Mouse (Mus musculus): ENCODE measurements around the gene Gm37419.

Gene Gm37419

DNA sequence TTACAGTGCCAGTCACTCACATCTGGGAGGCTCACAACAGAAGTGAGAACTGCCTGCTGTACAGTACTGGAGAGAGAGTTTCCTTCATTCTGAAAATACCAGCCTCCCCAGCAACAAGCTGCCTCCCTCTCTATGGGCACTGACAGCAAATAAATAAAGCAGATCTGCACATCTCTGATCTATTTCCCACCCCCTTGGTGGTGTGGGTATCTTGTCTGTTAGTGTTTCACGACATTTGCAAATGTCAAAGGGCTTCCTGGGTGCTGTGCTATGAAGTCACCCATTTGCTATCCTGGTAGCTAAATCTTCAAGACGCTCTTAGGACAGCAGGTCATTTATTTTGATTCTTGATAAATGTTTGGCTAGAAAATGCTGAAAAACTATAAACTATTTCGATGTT, 8.9 kb downstream of the Gm37419 start:
- no peak for DNase-seq (ENCODE audit: low spot score)

DNA sequence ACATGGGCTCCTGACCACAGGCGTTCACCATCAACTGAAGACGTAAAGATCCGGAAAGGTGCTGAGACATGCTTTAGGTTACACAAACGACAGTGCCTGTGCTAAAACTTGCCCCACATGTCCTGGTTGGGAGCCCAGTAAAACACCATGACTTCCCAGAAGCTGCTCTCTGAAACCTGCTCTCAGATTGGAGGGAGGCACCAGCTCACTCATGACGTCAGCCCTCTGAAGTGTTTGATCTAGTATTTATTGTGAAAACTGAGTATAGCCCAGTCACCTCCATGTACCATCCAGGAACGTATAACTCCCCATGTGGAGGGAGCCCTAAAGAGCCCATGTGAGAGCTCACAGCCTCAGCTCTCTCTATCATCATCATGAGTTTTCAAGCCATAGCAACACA, 9.6 kb downstream of the Gm37419 start:
- no peak for DNase-seq (ENCODE audit: low spot score)

DNA sequence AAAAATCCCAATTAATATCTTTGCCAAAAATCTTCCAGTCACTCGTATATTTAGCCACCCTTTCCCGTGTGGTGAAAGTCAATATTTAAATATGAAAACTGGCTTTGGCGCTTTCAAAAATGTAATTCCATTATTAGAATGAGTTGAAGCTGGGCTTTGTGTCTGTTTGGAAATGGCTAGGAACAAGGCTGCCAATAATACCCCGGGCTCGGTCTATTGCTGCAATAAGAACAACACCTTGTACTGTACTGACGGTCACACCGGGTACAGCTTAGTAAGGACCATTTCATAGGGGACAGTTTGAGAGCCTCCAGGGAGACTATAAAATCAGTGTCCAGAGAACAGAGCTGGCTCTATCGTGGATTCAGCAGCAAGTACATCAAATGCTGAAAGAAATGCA, 17.6 kb downstream of the Gm37419 start:
- DNase-seq (ENCODE audit: low spot score) = no peak

DNA sequence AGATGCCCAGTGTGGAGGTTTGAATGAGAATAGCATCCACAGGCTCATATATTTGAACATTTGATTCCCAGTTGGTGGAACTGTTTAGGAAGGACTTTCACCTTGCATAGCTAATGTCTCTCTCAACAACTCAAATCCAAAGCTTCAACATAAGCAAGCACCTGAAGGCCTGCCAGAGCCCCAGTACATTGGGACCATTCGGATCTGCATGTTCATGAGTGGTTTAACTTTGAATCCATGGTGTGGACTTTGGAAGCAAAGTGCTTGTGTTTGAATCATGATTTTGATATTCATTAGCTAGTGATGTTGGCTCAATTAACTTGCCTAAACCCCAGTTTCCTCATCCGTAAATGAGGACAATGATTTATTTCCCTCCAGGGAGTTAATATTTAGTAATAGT, 21.6 kb downstream of the Gm37419 start:
- DNase-seq (ENCODE audit: low spot score) = no peak

DNA sequence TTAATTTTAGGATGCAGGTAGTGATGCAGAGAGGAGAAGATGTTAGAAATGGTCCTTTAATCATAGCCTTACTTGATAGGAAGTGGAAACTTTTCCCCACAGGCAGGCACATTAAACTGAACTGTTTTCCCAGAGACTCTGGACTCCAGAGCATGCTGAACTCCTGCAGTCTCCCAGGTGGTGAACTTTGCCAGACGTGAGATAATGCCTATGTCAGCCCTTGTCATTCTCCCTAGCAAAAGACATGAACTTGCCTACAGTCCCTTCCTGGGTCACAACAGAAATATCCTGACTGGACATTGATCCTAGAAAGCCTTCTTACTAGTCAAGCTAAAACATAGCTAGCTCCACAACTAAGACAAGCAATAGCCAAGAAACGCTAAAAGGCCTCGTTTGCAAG, 23.0 kb downstream of the Gm37419 start:
- no peak for DNase-seq (ENCODE audit: low spot score)

DNA sequence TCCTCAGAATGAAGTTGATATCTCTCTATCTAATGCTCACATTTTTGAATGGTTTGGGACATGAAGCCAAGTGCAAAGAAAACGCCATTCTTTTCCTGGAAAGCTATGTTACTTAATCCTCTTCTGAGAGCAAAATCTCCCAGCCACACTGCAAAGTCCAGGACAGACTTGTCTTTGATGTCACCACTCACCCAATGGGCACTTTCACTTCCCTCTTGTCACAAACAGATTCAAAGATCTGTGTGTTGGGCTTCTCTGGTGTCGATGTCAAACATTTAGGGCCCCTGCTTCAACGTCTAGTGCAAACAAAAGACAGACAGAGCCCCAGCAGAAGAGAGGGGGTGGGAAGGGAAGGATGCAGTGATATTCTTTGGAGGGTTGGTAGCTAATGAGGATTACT, 23.8 kb downstream of the Gm37419 start:
- no peak for DNase-seq (ENCODE audit: low spot score)

DNA sequence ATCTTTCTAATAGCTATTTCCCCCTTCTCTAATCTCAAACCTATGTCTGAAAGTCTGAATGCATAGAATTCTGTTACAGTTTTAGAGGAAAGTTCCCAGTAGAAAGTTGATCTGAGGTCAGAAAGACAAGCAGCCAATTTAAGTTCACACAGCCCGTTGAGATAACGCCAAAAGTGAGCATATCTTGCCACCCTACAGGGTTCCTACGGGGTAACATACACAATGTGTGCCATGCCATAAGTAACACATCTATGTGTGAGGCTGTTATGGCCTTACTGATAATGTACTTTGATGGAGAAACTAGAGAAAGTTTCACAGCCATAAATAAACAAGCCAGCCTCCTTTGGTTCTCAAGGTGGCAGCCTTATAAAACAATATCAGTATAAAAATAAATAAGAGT, 26.1 kb downstream of the Gm37419 start:
- no peak for DNase-seq (ENCODE audit: low spot score)

DNA sequence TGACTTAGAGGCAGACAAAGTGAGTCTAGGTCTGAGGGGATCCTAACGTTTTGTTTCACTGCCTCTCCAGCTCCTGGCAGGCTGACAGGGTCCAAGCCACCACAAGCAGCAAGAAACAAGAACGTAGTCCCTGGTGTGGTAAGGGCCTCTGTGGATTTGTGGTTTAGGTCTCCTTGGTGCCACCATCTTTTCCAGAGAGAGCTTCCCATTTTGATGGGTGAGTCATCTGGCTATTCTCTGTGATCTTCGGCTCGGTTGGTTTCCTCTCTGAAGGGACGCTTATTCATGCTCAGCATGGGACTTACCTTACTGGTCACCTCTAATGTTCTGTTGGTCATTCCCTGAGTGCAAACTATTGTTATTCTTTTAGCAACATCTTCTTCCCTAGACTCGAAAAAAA, 28.0 kb downstream of the Gm37419 start:
- DNase-seq (ENCODE audit: low spot score) = no peak

DNA sequence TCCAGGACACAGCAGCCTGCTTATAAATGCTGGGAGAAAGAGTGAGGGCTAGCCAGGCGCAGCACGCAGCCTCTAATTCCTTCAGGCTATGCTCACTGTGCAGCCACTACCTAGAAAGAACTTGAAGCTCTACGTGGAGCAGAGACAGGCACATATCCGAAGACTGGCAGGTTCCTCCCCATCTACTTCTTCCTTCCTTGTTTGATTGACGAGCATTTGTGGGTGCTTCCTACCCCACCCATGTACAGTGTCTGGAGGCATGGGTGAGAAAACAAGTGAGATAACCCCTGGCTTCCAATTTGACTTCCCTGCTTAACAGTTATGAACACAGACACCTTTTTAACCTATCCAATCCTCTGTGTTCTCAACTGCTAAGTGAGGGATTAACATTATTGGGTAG, 28.5 kb downstream of the Gm37419 start:
- DNase-seq (ENCODE audit: low spot score) = no peak

DNA sequence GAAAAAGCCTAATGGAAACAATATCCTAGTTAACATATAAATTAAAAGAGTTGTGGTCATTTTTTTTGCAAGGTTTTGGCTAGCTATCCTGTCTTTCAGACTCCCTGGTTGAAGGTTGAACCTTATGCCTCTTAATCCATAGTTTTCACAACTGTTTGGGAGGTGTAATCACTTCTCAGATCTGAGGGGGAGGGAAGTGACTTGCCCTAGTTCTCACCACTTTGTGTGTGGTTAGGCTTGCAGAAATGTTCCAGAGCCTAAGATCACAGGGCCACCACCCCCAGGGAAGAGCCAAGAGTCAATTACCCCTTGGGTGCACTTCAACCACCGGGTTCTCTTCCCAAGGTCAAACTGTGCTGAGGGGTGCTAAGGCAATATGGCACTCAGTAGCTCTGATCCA, 33.4 kb downstream of the Gm37419 start:
- peak; percentile 62 for DNase-seq (ENCODE audit: low spot score)

DNA sequence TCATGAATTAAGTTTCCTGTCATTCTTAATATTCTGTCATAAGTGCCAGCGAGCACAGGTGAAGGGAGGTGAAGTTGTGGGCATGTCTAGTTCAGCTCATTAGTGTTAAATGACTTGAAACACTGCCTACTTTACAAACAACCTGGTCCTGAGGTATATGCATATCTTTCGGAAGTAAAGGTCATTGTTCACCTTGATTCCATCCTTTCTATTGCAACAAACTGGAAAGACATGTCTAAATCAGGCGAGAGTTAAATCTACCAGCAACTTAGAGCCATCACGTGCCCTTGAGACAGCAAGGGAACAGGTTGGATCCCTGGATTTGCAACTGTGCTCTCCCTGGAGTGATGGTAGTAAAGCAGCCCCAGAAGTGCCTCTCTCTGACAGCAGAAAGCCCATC, 34.3 kb downstream of the Gm37419 start:
- no peak for DNase-seq (ENCODE audit: low spot score)

DNA sequence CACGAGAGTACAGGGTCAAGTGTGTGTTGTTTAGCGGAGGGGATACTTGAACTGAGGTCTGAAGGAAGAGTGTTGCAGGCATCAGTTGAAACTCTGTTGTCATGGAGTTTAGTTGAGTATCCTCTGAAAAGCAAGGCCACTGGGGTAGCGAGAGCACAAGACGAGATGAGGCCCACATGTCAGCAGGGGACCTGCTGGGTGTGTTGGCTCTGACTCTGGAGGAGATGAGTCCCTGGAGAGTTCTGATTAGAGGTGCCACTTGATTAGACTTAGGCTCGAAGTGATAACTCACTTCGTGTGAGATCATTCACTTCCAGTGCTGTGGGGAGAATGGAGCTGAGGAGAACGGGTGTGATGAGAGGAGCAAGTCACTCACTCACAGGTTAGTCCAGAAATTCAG, 37.2 kb downstream of the Gm37419 start:
- DNase-seq (ENCODE audit: low spot score) = no peak

DNA sequence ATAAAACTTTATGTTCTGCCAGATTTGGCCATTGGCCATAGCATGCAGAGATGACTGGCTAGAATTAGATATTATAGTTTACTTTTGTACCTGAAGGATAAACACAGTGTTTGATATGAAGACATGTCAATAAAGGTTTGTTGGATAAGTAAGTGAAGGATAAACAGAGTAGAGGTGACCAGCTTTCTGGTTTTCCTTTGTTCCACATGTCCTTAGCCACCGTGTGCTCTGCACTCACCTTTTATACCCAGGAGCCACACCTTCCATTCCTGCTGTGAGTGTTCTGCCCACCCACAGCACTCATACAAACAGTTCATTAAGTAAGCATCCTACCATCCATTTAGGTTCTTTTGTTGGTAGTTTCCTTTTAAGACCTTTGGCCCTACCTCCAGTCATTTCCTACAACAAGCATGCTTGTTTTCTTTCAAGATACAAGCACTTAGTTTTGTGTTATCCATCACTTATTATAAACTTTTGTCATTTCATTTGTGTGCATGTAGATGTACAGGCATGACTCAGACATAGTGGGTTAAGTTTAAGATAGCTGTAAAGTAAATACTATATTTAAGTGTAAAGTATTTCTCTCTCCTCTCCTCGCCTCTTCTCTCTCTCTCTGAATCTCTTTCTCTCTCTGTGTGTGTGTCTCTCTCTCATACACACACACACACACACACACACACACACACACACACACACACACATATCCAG, 41.8 kb downstream of the Gm37419 start:
- DNase-seq (ENCODE audit: low spot score) = no peak

DNA sequence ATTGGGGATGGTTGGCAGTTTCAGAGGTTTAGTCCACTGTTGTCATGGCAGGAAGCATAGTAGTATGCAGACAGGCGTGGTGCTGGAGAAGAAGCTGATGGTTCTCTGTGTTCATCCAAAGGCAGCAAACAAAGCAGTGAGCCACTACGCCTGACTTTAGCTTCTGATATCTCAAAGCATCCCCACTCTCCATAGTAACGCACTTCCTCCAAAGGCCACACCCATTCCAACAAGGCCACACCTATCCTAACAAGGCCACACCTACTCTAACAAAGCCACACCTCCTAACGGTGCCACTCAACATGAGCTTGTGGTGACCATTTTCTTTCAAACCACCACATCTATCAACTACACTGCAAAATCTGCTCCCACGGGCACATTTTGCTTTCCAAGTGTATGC, 45.0 kb downstream of the Gm37419 start:
- DNase-seq (ENCODE audit: low spot score) = no peak

DNA sequence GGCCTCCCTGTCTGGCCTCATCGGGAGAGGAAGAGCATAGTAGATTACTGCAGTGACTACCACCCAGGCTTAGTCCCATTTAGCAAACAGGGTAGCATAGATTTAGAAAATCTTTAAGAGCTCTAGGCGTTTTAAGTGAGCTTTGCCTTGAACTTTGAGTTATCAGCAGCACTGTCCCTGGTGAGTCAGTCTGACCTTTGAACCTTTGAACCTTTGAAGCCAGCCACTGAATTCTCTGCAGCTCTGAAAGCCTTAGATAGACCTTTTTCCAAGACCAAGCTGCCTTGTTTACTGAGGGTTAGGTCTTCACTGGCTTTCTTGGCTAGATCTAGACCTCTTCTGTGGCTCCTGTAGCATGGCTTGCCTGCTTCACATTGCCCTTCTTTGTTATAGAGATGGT, 46.2 kb downstream of the Gm37419 start:
- DNase-seq (ENCODE audit: low spot score) = no peak

DNA sequence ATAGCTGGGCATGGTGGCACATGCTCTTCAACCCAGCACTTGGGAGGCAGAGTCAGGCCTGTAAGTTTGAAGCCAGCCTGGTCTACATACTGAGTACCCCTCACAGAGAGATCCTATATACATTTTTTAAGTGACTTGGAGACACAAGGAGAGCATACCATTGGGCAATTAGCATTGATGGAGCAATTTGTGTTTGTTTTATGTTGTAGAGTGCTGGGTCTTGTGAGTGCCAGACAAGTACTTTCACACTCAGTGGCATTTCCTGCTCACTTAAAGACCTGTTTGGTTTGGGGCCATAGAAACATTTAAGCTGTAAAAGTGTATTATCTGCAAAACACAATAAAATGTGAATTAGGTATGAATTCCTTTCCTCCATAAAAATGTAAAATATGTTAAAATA, 47.5 kb downstream of the Gm37419 start:
- no peak for DNase-seq (ENCODE audit: low spot score)

DNA sequence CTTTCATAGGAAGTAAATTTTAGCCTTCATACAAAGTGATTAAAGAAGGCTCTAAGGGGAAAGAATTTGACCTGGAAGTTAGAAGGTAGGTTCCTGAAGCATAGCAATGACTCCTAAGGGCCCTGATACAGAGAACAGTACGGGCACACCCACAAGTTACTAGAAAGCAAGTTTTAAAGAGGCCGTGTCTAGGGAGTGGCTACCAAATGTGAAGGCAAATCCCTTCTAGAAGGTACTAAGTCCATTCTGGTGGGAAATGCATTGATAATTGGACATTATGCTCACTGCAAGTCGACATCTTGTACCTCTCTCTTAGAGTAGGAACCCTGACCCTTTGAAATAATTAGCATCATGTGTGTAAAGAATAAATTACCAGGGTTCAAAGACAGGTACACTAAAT, 48.1 kb downstream of the Gm37419 start:
- no peak for DNase-seq (ENCODE audit: low spot score)
